Mouse (Mus musculus) testis, adult 2 months (tissue): Measurements from ENCODE around the gene Myh14.

Source experiments
- CTCF ChIP-seq: fragments of 200-500 bp; IDR thresholded peaks from 2 replicates; pipeline ENCODE4 v1.5.1; 2012; ENCODE audit warnings: low read depth, mild to moderate bottlenecking, inconsistent platforms, low read length, moderate library complexity; ENCODE audit not compliant: control insufficient read depth, insufficient read depth, insufficient replicate concordance
- POLR2A ChIP-seq: fragments of 200-500 bp; IDR thresholded peaks from 2 replicates; pipeline ENCODE4 v1.6.1; 2012; ENCODE audit warnings: low read depth, mild to moderate bottlenecking, inconsistent platforms, low read length, moderate library complexity; ENCODE audit not compliant: control insufficient read depth

DNA sequence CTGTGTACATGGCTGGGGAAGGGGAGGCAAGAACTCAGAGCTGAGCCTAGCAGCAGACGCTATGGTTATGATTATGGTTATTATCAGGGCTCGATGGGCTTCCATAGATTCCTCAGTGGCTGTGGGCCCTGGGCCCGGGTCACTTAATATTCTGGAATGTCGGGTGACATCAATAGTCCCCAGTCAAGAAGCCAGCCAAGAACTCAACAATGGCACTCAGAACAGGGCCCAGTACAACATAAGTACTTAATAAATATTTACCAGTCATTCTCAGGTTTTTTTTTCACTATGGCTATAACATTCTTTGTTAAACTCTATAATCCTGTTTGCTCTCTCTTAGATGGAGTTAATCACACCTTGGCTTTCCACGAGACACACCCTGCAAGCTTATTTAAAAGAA lies 7.1 kb downstream of the Myh14 start:
- TF ChIP-seq CTCF (no peak), POLR2A (no peak)
